ENCODE assay signal across 13 mouse cellular contexts in the genomic region with DNA sequence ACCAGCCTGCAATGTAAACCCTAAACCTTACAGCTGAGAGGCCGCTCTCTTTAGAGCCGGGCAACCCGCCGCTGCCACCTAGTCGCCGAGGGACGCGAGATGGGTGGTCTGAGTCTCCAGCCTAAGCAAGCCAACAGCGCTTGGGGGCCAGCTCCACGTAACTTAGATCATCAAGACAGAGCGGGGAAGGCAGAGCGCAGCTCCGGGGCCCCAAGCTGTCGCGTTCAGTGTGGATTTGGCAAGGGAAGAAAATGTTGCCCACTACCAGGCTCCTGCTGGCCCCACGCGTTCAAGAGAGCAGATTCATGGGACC. TPM values are rescaled to one million over a fixed set of nuclear protein-coding genes. Genes with fewer than 3 reads are reported as not detected.
A peak's percentile ranks its signal among the peaks of the same experiment; 100 is the strongest.
DNase-seq lines count a peak whose midpoint lies in the region; ATAC-seq and TF ChIP-seq lines count a peak whose summit lies in the region.
"Had no signal": no experiment of that assay in that cellular context is flagged by ENCODE, and none has a peak within 500 bp of the region (broad histone marks: within the 10 kb centered on the region; RNA-seq: fewer than 3 reads in every experiment).

No protein-coding gene starts in this region.

- no peaks in the 10 kb centered on the region for H3K36me3 ChIP-seq in heart, embryonic 10.5 days
- H3K36me3 ChIP-seq in E14TG2a.4 (ENCODE audit: insufficient read depth, low read length): no peaks in the 10 kb centered on the region
- H3K36me3 ChIP-seq in embryonic facial prominence, embryonic 14.5 days (ENCODE audit: control insufficient read depth, insufficient read depth, low read length): no peaks in the 10 kb centered on the region
- H3K36me3 ChIP-seq in limb, embryonic 13.5 days: no peaks in the 10 kb centered on the region
- no peaks in the 10 kb centered on the region for H3K36me3 ChIP-seq in thymus, adult 2 months (ENCODE audit: control insufficient read depth, insufficient read depth, low read length)
- H3K36me3 ChIP-seq: lung, embryonic 15.5 days had no signal

- H3K4me3 ChIP-seq in heart, embryonic 10.5 days: peak overlapping the region; percentile 43
- H3K4me3 ChIP-seq in E14TG2a.4 (replicated peaks; ENCODE audit: low read length): peak overlapping the region; percentile 64
- H3K4me3 ChIP-seq in embryonic facial prominence, embryonic 14.5 days (ENCODE audit: low read depth, low read length): peak overlapping the region; percentile 10; the same call in 1 of the 2 replicates
- H3K4me3 ChIP-seq in limb, embryonic 13.5 days: peak overlapping the region; percentile 21
- H3K4me3 ChIP-seq in thymus, adult 2 months (ENCODE audit: control insufficient read depth, insufficient read depth, low read length): no peak overlapping the region
- H3K4me3 ChIP-seq: lung, embryonic 15.5 days had no signal

- WGBS in heart, embryonic 10.5 days: under 1% methylated on average over 17 of the region's 17 CpGs
- 0% methylated on average over 17 of the region's 17 CpGs for WGBS in embryonic facial prominence, embryonic 14.5 days
- under 1% methylated on average over 17 of the region's 17 CpGs for WGBS in limb, embryonic 13.5 days
- WGBS in thymus, adult 2 months: 5% methylated on average over 17 of the region's 17 CpGs

- H3K9me3 ChIP-seq in heart, embryonic 10.5 days: no peaks in the 10 kb centered on the region
- no peaks in the 10 kb centered on the region for H3K9me3 ChIP-seq in E14TG2a.4 (ENCODE audit: low read length)
- H3K9me3 ChIP-seq in embryonic facial prominence, embryonic 14.5 days (ENCODE audit: control insufficient read depth, low read length): no peaks in the 10 kb centered on the region
- no peaks in the 10 kb centered on the region for H3K9me3 ChIP-seq in limb, embryonic 13.5 days
- H3K9me3 ChIP-seq: lung, embryonic 15.5 days had no signal

- peak overlapping the region; percentile 31 for H3K4me2 ChIP-seq in embryonic facial prominence, embryonic 14.5 days (ENCODE audit: low read depth, low read length)
- peak overlapping the region; percentile 45 for H3K4me2 ChIP-seq in limb, embryonic 13.5 days (replicated peaks)
- H3K4me2 ChIP-seq: lung, embryonic 15.5 days had no signal

- DNase-seq in heart, embryonic 10.5 days (ENCODE audit: low spot score): no peak
- no peak for DNase-seq in heart, adult 9 months (ENCODE audit: low spot score in 2 of 2)
- no peak for DNase-seq in embryonic facial prominence, embryonic 14.5 days (ENCODE audit: low spot score)
- DNase-seq in frontal cortex, postnatal 36 days (ENCODE audit: low spot score in 2 of 2): no peak
- no peak for DNase-seq in thymus, adult 2 months
- DNase-seq: gastrocnemius, postnatal 14 days; kidney, adult 18-20 months; layer of hippocampus, postnatal 36 days had no signal

- peaks cover 38% of the 10 kb centered on the region for H3K4me1 ChIP-seq in heart, embryonic 10.5 days
- peaks cover 48% of the 10 kb centered on the region for H3K4me1 ChIP-seq in E14TG2a.4 (replicated peaks; ENCODE audit: low read depth, low read length)
- H3K4me1 ChIP-seq in embryonic facial prominence, embryonic 14.5 days (ENCODE audit: control insufficient read depth, insufficient read depth, low read length): peaks cover 18% of the 10 kb centered on the region; the same call in 1 of the 2 replicates
- H3K4me1 ChIP-seq in limb, embryonic 13.5 days: peaks cover 43% of the 10 kb centered on the region
- no peaks in the 10 kb centered on the region for H3K4me1 ChIP-seq in thymus, adult 2 months (replicated peaks; ENCODE audit: control insufficient read depth, insufficient read depth, low read length)

- TF ChIP-seq CTCF in E14TG2a.4 (conservative IDR thresholded peaks at IDR 0.05; ENCODE audit: low read length): no peak
- TF ChIP-seq CTCF in thymus, adult 2 months (IDR thresholded peaks at IDR 0.05; ENCODE audit: borderline replicate concordance, control insufficient read depth, extremely low read depth, insufficient read depth, low read length, poor library complexity): no peak

- no peak overlapping the region; the same call in 1 of the 2 replicates for H3K9ac ChIP-seq in embryonic facial prominence, embryonic 14.5 days (ENCODE audit: low read depth, low read length)
- H3K9ac ChIP-seq in limb, embryonic 13.5 days: no peak overlapping the region
- H3K9ac ChIP-seq: lung, embryonic 15.5 days had no signal

- H3K27ac ChIP-seq in heart, embryonic 10.5 days: no peak overlapping the region
- no peak overlapping the region for H3K27ac ChIP-seq in embryonic facial prominence, embryonic 14.5 days (replicated peaks; ENCODE audit: low read depth, low read length)
- no peak overlapping the region for H3K27ac ChIP-seq in limb, embryonic 13.5 days
- no peak overlapping the region for H3K27ac ChIP-seq in thymus, adult 2 months (ENCODE audit: control insufficient read depth, insufficient read depth, low read length)
- H3K27ac ChIP-seq: lung, embryonic 15.5 days had no signal

- TF ChIP-seq POLR2A in thymus, adult 2 months (IDR thresholded peaks at IDR 0.05; ENCODE audit: control insufficient read depth, extremely low read depth, insufficient read depth, low read length, poor library complexity): no peak

- peaks cover 96% of the 10 kb centered on the region for H3K27me3 ChIP-seq in heart, embryonic 10.5 days (ENCODE audit: insufficient read depth, poor library complexity, severe bottlenecking)
- peaks cover 85% of the 10 kb centered on the region for H3K27me3 ChIP-seq in E14TG2a.4 (ENCODE audit: insufficient read depth, low read length)
- peaks cover 90% of the 10 kb centered on the region for H3K27me3 ChIP-seq in embryonic facial prominence, embryonic 14.5 days (replicated peaks; ENCODE audit: control insufficient read depth, insufficient read depth, low read length)
- H3K27me3 ChIP-seq in limb, embryonic 13.5 days: peaks cover 91% of the 10 kb centered on the region
- H3K27me3 ChIP-seq in thymus, adult 2 months (ENCODE audit: control insufficient read depth, insufficient read depth, low read length): peaks cover 19% of the 10 kb centered on the region

- ATAC-seq in embryonic facial prominence, embryonic 14.5 days (ENCODE audit: low read depth): no peak
- ATAC-seq in limb, embryonic 13.5 days (ENCODE audit: low FRiP score, low read depth): no peak
- no peak for ATAC-seq in megakaryocyte-erythroid progenitor cell, adult 5-6 weeks (replicated peaks; ENCODE audit: low FRiP score, low TSS enrichment, poor library complexity, severe bottlenecking)

RNA-seq across cellular contexts. Expression of gene Foxb2, which starts 2.8 kb away (rescaled TPM):
- not detected in 2 replicates for polyA plus RNA-seq in heart, embryonic 10.5 days (2016; fragmentation: Nextera tagmentation; extraction: Ambion mirVana)
- not detected in 2 replicates for polyA plus RNA-seq in embryonic facial prominence, embryonic 14.5 days (2014; fragmentation: Nextera tagmentation; extraction: Ambion mirVana)
- 0.13 TPM in 1 of 2 replicates, not detected in the other for polyA plus RNA-seq in limb, embryonic 13.5 days (2015; fragmentation: Nextera tagmentation; extraction: Ambion mirVana)
- total RNA-seq in megakaryocyte-erythroid progenitor cell, adult 5-6 weeks (2014; fragmentation: Nextera tagmentation): not detected in 2 replicates
- not detected in 2 replicates for total RNA-seq in megakaryocyte-erythroid progenitor cell, adult 5-6 weeks (2017)
- 0.37 and 0.47 TPM in 2 replicates for polyA plus RNA-seq in thymus, adult 2 months (2012; rRNA removed)
- total RNA-seq: gastrocnemius, postnatal 14 days; layer of hippocampus, postnatal 36 days had no signal
- polyA plus RNA-seq: cortical plate, adult 2 months; lung, embryonic 15.5 days had no signal
